Mouse (Mus musculus): ENCODE measurements around the gene Pi4ka.
A peak's percentile ranks its signal among the peaks of the same experiment; 100 is the strongest.

Gene Pi4ka

DNA sequence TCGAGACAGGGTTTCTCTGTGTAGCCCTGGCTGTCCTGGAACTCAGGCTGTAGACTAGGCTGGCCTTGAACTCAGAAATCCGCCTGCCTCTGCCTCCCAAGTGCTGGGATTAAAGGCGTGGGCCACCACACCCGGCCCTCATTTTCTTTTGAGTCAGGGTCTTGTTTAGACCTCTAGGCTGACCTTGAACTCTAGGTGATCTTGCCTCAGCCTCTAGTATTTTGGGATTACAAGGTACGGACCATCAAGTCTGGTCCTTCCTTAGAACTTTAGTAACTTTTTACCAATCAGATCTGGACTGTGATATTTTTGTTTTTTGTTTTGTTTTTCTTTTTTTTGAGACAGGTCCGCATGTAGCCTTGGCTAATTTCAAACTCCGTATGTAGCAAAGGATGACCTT is 130.4 kb downstream of the Pi4ka start, which contains the start of gene Tmem191c:
Tmem191c (plus strand) TSS at position 357 of the 400 bp plus-strand sequence.
- DNase-seq (ENCODE audit: low spot score in 2 of 2), result no peak

DNA sequence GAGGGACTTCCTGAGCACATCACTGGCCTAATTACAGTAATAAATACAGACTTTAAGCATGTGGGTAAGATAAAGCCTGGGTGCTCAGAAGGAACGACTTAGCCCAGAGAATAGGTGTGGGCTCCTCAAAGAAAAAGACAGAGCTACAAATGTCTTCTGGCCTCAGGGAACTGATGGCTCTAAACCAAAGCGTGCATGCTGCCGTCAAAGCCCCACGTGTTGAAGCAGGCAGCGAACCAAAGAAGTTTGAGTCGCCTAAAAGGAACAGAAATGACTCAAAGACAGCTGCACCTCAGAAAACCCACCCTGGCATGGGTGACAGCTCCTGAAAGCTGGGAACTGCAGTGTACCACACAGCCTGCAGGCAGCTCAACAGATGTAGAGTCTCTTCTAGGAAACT is 134.3 kb downstream of the Pi4ka start:
- DNase-seq (ENCODE audit: low spot score in 2 of 2), result no peak

DNA sequence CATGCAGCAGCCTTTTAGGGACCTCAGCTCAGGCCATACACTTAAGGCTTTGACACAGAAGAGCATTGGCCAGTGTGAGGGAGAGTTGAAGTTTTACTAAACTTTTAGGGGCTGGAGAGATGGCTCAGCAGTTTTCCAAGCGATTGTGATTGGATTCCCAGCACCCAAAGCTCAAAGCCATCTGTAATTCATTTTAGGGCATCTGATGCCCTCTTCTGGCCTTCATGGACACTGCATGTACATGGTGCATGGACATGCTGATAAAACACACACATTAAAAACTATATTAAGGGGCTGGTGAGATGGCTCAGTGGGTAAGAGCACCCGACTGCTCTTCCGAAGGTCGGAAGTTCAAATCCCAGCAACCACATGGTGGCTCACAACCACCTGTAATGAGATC is 135.0 kb downstream of the Pi4ka start:
- peak in 1 of 2 experiments; percentile 40 for DNase-seq (ENCODE audit: low spot score in 2 of 2)

DNA sequence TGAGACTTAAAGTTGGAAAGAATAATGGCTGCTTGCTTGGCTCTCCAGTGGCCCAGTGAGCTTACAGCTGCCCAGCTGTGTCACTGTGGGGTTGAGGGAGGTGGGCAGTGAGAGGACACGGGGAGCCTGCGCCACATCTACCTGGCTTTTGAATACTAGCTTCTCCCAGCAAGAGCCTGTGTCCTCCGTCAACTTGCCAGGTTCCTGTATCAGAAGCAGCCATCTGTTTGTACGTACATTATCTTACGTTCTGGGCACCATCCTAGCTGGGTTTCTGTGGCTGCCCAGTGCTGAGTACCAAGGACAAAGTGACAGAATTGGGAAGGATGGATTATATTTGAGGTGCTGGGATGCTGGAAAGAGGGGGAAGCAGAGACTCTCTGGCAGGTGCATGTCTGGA is 136.2 kb downstream of the Pi4ka start:
- no peak for DNase-seq (ENCODE audit: low spot score in 2 of 2)

- no peak for DNase-seq (ENCODE audit: low spot score in 2 of 2)
Measured at GRCm38 (mm10) chr16:17267937-17268336, 138.2 kb downstream of the Pi4ka start.

DNA sequence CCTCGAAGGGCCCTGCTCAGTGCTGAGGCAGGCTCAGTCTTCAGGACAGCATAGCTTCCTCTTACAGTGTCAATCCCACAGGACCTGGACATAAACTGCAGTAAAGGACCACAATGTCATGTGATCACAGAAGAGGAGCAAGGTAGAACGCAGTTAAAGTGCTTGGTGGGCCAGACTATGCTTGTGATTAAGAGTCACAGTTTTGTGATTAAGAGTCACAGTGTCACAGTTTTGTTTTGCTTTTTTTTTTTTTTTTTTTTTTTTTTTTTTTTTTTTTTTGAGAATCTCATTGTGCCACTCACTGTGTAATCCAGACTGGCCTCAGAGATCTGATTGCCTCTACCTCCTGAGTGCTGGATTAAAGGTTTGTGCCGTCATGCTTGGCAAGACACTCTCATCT is 140.0 kb downstream of the Pi4ka start:
- DNase-seq (ENCODE audit: low spot score in 2 of 2), result no peak

DNA sequence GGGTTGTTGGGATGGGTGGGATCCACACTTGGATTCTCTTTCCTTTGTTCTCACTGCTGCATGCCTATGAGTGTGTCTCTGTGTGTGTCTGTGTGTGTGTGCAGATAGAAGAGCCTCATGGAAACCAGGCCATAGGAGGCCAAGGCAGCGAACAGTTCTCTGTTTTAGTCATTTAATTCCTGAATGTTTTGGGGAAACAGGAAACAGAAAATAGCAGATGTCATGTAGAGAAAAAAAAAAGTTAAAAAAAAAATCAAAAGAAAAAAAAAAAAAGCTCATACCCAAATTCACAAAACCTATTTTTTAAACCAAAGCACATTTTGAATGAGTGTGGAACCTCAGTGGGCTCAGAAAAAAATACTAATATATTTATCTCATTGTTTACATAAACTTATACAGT is 144.8 kb downstream of the Pi4ka start:
- DNase-seq (ENCODE audit: low spot score in 2 of 2), result no peak

- DNase-seq (ENCODE audit: low spot score in 2 of 2), result no peak
Measured at GRCm38 (mm10) chr16:17258917-17259316, 147.2 kb downstream of the Pi4ka start.

DNA sequence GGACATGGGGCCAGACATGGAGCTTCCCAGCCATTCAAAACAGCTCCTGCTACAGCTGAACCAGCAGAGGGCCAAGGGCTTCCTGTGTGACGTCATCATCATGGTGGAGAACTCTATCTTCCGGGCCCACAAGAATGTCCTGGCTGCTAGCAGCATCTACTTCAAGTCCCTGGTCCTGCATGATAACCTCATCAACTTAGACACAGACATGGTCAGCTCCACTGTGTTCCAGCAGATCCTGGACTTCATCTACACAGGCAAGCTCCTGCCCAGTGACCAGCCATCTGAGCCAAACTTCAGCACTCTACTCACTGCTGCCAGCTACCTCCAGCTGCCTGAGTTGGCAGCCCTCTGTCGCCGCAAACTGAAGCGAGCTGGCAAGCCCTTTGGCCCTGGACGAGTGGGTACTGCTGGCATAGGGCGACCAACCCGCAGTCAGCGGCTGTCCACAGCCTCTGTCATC is 148.7 kb downstream of the Pi4ka start:
- no peak for DNase-seq (ENCODE audit: low spot score in 2 of 2)

DNA sequence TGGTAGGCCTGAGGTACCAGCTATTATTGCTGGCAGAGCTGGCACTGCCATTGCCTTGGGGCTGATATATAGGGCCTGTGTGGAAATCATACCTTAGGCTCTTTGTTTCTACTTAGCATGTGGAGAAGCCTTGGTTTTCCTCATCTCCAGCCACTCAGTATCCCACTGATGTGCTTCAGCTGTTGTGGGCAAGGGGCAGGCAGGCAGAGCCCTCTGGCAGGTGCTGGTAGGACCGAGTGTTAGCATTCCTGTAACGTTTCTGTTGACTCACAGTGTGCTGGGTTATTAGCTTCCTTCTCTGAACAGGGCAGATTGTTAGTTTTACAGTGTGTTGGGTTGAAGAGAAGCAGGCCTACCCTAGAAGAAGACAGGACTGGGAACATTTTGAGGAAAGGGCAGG is 150.8 kb downstream of the Pi4ka start:
- DNase-seq (ENCODE audit: low spot score in 2 of 2), result no peak

DNA sequence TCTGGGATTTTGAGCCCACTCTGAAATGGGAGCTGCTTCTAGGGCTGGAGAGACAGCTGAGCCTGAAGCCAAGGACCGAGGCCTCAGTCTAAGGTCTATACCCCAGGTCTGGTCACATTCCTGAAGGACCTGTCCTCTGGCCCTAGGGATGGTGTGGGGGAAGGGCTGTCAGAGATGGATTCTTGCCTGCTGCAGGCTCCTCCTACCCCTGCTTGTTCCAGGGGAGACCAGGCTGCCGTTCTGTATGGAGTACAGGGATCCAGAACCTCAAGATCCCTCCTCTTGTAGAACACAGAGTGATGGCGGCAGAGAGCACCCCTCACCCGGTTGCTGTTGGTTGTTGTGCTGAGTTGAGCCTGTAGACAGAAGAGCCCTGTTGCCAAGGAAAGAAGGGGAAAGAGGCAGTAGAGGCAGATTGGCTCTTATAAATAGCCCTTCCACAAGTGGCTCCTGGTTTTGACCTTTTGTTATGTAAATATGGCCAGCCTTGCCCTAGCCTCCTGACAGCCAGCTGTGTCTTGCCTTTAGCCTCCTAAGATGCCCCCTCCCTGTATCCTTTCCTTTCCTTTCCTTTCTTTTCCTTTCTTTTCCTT is 152.0 kb downstream of the Pi4ka start:
- no peak for DNase-seq (ENCODE audit: low spot score in 2 of 2)

GRCm38 (mm10) chr16:17252841-17253240 is 153.3 kb downstream of the Pi4ka start:
- DNase-seq (ENCODE audit: low spot score in 2 of 2), result no peak

- DNase-seq (ENCODE audit: low spot score in 2 of 2), result no peak
Measured at GRCm38 (mm10) chr16:17252086-17252726, 153.9 kb downstream of the Pi4ka start.

- DNase-seq (ENCODE audit: low spot score in 2 of 2), result peak in 1 of 2 experiments; percentile 26
Measured at GRCm38 (mm10) chr16:17251539-17251938, 154.6 kb downstream of the Pi4ka start.

GRCm38 (mm10) chr16:17249135-17249534 is 157.0 kb downstream of the Pi4ka start:
- DNase-seq (ENCODE audit: low spot score in 2 of 2), result no peak

GRCm38 (mm10) chr16:17247727-17248126 is 158.4 kb downstream of the Pi4ka start:
- DNase-seq (ENCODE audit: low spot score in 2 of 2), result no peak

- no peak for DNase-seq (ENCODE audit: low spot score in 2 of 2)
Measured at GRCm38 (mm10) chr16:17244996-17245395, 161.1 kb downstream of the Pi4ka start.

- DNase-seq (ENCODE audit: low spot score in 2 of 2), result no peak
Measured at GRCm38 (mm10) chr16:17243731-17244130, 162.4 kb downstream of the Pi4ka start.

- no peak for DNase-seq (ENCODE audit: low spot score in 2 of 2)
Measured at GRCm38 (mm10) chr16:17239409-17239808, 166.7 kb downstream of the Pi4ka start.

DNA sequence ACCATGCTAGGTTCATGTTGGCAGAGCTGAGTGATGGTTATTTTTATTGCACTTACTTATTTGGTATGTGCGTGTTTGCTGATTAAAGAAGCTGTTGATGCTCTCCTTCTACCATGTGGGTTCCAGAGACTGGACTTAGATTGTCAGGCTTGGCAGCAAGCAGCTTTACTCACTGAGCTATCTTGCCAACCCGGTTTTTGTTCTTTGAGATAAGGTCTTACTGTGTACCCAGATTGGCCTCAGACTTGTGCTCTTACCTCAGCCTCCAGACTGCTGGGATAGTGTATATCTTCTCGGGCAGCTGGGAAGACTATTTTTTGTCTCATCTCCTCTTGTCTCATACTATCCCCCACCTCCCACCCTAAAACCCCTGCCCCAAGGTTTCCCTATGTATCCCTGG is 168.5 kb downstream of the Pi4ka start:
- no peak for DNase-seq (ENCODE audit: low spot score in 2 of 2)

GRCm38 (mm10) chr16:17234916-17235665 is 171.0 kb downstream of the Pi4ka start:
- DNase-seq (ENCODE audit: low spot score in 2 of 2), result peak in 1 of 2 experiments; percentile 75

DNA sequence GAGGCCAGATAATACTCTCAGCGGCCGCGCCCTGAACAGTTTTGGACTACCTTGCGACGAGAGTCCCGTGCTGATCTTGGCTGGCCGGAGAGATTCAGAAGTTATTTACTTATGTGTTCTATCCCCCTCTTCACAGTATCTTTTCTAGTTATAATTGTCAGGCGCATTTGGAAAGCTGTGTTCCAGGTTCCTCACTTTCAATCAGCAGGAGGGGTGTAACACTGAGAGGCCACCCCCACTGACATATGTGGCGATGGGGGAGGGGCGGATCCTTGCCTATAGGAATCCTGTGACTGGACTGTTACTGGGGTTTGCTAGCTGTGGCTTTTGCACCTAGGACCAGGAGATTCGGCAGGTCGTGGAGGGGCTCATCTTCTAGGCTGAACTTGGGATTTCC is 171.6 kb downstream of the Pi4ka start:
- DNase-seq (ENCODE audit: low spot score in 2 of 2), result peak in 1 of 2 experiments; percentile 45

Measured in left cerebral cortex, adult 9 months (tissue).